Mouse (Mus musculus) left cerebral cortex, postnatal 36 days (tissue): ENCODE data around the gene Gk5. TPM values are rescaled to one million over a fixed set of nuclear protein-coding genes. Genes with fewer than 3 reads are reported as not detected.
A peak's percentile ranks its signal among the peaks of the same experiment; 100 is the strongest.
"Not testable (repeated sequence)": the region's sequence is repeated elsewhere in the genome, so short reads cannot be mapped to it uniquely, and the experiment has no call there.

Source experiments
- DNase-seq, 2 experiments: peaks; one replicate each; pipeline ENCODE4 v3.0.0; 2021 to 2022; ENCODE audit warnings: low spot score in 2 of 2, mixed read lengths in 1 of 2
- intact Hi-C: fragments of 180-260 bp; cut with DNase I; formaldehyde crosslinking; loops from one replicate; pipeline ENCODE4 v1.15.1; 2025
- total RNA-seq, 2 experiments: library from RNA; stranded (reverse); gene quantifications; 2 replicates each; pipeline ENCODE4 v1.2.3; 2021

Gk5 gene
- 1 to 10 TPM; 3.9 to 4.5 TPM for total RNA-seq

- DNase-seq: peak; percentile 91 to 93
- intact Hi-C loops: no loop called here
Measured at GRCm38 (mm10) chr9:96118861-96119772, at the start of gene Gk5. Gene Gk5 (plus strand): TSS chr9:96119362.

- no peak for DNase-seq
- intact Hi-C loops: no loop called here
Measured at GRCm38 (mm10) chr9:96078752-96079315, 40.3 kb upstream of the Gk5 start.

GRCm38 (mm10) chr9:96085293-96085692 is 33.9 kb upstream of the Gk5 start:
- intact Hi-C loops: no loop called here
- DNase-seq: no peak

GRCm38 (mm10) chr9:96087671-96088070 is 31.5 kb upstream of the Gk5 start:
- DNase-seq: no peak
- intact Hi-C loops: no loop called here

- intact Hi-C loops, DNase-seq: not testable (repeated sequence)
Measured at GRCm38 (mm10) chr9:96088456-96088855, 30.7 kb upstream of the Gk5 start.

- DNase-seq, intact Hi-C loops: not testable (repeated sequence)
Measured at GRCm38 (mm10) chr9:96092637-96093036, 26.5 kb upstream of the Gk5 start.

GRCm38 (mm10) chr9:96093221-96093620 is 25.9 kb upstream of the Gk5 start:
- intact Hi-C loops: no loop called here
- DNase-seq: no peak

GRCm38 (mm10) chr9:96094341-96094740 is 24.8 kb upstream of the Gk5 start:
- DNase-seq: no peak
- intact Hi-C loops: no loop called here

- DNase-seq: no peak
- intact Hi-C loops: no loop called here
Measured at GRCm38 (mm10) chr9:96095192-96095591, 24.0 kb upstream of the Gk5 start.

GRCm38 (mm10) chr9:96102846-96103245 is 16.3 kb upstream of the Gk5 start:
- intact Hi-C loops: no loop called here
- DNase-seq: no peak

- DNase-seq: no peak
- intact Hi-C loops: no loop called here
Measured at GRCm38 (mm10) chr9:96112879-96113361, 6.2 kb upstream of the Gk5 start.

GRCm38 (mm10) chr9:96116801-96117200 is 2.4 kb upstream of the Gk5 start:
- no peak for DNase-seq
- intact Hi-C loops: no loop called here

GRCm38 (mm10) chr9:96118216-96118615 is 946 bp upstream of the Gk5 start:
- DNase-seq: no peak
- intact Hi-C loops: no loop called here

GRCm38 (mm10) chr9:96127972-96128371 is 8.8 kb downstream of the Gk5 start:
- no peak for DNase-seq
- intact Hi-C loops: no loop called here

- intact Hi-C loops: no loop called here
- DNase-seq: no peak
Measured at GRCm38 (mm10) chr9:96132956-96133603, 13.9 kb downstream of the Gk5 start.

- intact Hi-C loops: no loop called here
- DNase-seq: no peak
Measured at GRCm38 (mm10) chr9:96134470-96134869, 15.3 kb downstream of the Gk5 start.

GRCm38 (mm10) chr9:96134916-96135315 is 15.8 kb downstream of the Gk5 start:
- peak; percentile 19 to 26 for DNase-seq
- intact Hi-C loops: no loop called here

GRCm38 (mm10) chr9:96135461-96135860 is 16.3 kb downstream of the Gk5 start:
- no peak for DNase-seq

GRCm38 (mm10) chr9:96138958-96139357 is 19.8 kb downstream of the Gk5 start:
- intact Hi-C loops: no loop called here
- no peak for DNase-seq

More at GRCm38 (mm10) chr9:96135461-96135860, 16.3 kb downstream of the Gk5 start:
- intact Hi-C loops: no loop called here

- intact Hi-C loops: no loop called here
Measured at GRCm38 (mm10) chr9:96139876-96140275, 20.7 kb downstream of the Gk5 start.

More at GRCm38 (mm10) chr9:96139876-96140275, 20.7 kb downstream of the Gk5 start:
- DNase-seq: no peak
